Mouse (Mus musculus) splenic B cell, adult 2 months (primary cell): Measurements from ENCODE around the gene Tcf19.
"Not testable (repeated sequence)": the region's sequence is repeated elsewhere in the genome, so short reads cannot be mapped to it uniquely, and the experiment has no call there.

ENCODE experiments used
- DNase-seq: peaks from one replicate; pipeline ENCODE4 v3.0.0-alpha.2; 2011; ENCODE audit warnings: low read depth, low spot score
- H3K27me3 ChIP-seq: 2 replicates; pipeline ENCODE4 v1.6.1; 2012; ENCODE audit warnings: mild to moderate bottlenecking, low read length, moderate library complexity, mixed read lengths; ENCODE audit not compliant: control insufficient read depth, poor library complexity, insufficient read depth, severe bottlenecking
- H3K36me3 ChIP-seq: 2 replicates; pipeline ENCODE4 v1.6.1; 2012; ENCODE audit warnings: mild to moderate bottlenecking, low read length, moderate library complexity, mixed read lengths; ENCODE audit not compliant: control insufficient read depth, poor library complexity, insufficient read depth, severe bottlenecking

Tcf19 gene

DNA sequence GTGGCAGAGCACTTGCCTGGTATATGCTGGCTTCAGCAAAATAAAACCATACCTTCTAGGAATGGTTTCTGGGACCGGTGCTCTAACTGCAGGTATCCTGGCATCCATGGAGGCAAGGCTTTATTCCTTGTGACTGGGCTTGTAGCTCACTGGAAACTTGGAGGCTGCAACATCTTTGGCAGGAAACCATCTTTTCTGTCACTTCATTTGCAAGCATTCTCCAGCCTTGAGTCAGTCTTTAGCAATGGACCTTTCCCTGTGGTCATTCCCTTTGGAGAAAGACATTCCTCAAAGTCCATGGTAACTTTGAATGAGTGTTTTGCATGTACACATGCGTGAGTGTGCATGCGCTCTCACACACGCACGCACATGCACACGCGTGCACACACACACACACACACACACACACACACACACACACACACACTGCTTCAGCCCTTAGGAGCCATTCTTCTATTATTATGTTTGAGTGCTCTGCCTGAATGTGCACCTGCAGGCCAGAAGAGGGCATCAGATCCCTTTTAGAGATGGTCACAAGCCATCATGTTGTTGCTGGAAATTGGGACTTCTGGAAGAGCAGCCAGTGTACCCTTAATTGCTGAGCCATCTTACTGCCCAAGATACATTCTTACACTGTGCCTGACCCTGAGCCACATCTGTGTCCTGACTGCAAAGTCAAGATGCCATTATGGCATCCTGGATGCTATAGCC, 3.6 kb downstream of the Tcf19 start:
- H3K27me3 ChIP-seq: no peaks in the 10 kb centered on the region
- peak; percentile 32 for DNase-seq
- no peaks in the 10 kb centered on the region for H3K36me3 ChIP-seq

DNA sequence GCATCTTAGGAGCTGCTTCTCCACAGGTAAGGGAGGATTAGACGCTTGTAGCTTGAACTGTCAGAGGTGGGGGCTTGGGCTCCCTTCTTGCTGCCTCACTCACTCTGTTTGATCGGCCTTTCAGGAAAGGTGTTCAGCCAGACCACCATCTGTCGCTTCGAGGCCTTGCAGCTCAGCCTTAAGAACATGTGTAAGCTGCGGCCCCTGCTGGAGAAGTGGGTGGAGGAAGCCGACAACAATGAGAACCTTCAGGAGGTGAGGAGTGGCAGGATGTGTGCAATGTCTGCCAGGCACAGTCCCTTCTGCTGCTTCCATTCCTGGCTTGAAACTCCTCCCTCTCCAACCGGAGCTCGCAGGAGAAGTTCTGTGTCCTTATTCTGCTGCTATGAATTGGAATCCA, 7.3 kb downstream of the Tcf19 start:
- H3K27me3 ChIP-seq: no peaks in the 10 kb centered on the region
- peak; percentile 59 for DNase-seq
- H3K36me3 ChIP-seq: no peaks in the 10 kb centered on the region

DNA sequence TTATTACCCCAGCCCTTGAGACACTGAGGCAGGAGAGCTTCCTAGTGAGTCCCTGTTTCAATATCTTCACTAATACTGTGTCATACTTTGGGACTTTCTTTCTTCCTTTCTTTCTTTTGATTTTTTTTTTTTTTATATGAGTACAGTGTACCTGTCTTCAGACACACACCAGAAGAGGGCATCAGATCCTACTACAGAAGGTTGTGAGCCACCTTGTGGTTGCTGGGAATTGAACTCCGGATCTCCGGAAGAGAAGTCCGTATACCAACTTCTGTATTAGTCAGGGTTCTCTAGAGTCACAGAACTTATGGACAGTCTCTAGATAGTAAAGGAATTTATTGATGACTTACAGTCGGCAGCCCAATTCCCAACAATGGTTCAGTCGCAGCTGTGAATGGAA, 8.3 kb downstream of the Tcf19 start:
- not testable (repeated sequence) for DNase-seq, H3K36me3 ChIP-seq, H3K27me3 ChIP-seq

DNA sequence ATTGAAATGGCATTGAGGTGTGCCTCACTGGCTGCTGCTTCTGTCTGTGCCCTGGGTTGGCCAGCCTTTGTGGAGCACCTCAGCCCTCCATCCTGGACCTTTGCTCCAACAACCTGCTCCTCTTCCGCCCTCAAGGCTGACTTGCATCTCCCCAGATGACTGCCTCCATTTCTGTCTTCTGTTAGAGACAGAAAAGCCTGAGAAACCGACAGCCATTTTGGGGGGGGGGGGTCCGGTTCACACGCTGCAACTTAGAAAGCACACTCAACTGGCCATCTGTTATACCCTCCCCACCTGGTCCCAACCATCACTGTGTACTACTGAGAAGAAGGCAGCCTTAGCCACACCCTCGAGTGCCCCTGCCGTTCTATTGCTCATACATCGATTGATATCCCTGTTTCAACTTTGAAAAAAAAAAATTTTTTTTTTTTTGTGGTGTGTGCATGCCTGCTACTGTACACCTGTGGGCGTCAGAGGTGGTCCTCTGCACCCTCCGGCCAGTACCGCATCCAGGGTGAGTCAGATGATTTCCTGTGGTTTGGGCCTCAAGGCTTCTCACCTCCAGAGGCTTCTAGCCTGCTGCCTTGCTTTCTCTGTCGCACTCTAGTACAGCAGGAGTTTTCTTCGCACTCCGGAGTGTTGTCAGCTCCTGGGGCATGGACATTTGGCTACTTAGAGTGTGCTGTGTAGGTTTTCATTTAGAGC, 8.9 kb downstream of the Tcf19 start:
- no peak for DNase-seq
- Histone ChIP-seq H3K36me3 (no peaks in the 10 kb centered on the region), H3K27me3 (no peaks in the 10 kb centered on the region)

- Histone ChIP-seq H3K27me3 (no peaks in the 10 kb centered on the region), H3K36me3 (no peaks in the 10 kb centered on the region)
- no peak for DNase-seq
Observed at GRCm38 (mm10) chr17:35506881-35507280, 9.7 kb downstream of the Tcf19 start.

DNA sequence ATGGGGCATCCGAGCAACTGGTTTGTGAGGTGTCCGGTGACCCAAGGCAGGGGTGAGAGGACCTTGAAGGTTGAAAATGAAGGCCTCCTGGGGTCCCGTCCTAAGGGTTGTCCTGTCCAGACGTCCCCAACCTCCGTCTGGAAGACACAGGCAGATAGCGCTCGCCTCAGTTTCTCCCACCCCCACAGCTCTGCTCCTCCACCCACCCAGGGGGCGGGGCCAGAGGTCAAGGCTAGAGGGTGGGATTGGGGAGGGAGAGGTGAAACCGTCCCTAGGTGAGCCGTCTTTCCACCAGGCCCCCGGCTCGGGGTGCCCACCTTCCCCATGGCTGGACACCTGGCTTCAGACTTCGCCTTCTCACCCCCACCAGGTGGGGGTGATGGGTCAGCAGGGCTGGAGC, 10.8 kb downstream of the Tcf19 start, which contains the start of gene Pou5f1:
Gene Pou5f1 (plus strand): TSS at position 243 of the 400 bp plus-strand sequence.
- DNase-seq: no peak
- no peaks in the 10 kb centered on the region for H3K36me3 ChIP-seq
- H3K27me3 ChIP-seq: no peaks in the 10 kb centered on the region

DNA sequence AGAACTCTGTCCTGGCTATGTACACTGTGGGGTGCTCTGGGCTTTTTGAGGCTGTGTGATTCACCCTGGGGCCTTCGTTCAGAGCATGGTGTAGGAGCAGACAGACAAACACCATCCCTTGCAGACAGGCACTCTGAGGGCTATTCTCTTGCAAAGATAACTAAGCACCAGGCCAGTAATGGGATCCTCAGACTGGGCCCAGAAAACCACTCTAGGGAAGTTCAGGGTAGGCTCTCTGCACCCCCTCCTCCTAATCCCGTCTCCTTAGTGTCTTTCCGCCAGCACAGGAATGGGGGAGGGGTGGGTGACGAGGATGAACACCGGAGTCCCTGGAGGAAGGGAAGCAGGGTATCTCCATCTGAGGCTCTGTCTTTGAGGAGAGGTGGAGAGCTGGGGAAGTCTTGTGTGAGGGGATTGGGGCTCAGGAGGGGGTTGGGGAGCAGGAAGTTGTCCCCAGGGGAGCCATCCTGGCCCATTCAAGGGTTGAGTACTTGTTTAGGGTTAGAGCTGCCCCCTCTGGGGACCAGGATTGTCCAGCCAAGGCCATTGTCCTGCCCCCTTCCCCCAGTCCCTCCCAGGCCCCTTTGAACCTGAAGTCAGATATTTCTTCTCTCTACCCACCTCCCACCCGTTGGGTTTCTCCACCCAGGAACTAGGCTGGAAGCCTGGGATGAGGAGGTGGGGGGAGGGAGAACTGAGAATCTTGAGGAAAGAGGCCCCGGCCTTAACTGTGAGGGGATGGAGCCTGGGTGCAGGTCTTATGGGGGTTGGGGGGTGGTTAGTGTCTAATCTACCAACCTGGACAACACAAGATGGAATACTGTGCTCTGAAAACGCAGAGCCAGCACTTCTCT, 11.8 kb downstream of the Tcf19 start:
- Histone ChIP-seq H3K36me3 (no peaks in the 10 kb centered on the region), H3K27me3 (no peaks in the 10 kb centered on the region)
- no peak for DNase-seq

DNA sequence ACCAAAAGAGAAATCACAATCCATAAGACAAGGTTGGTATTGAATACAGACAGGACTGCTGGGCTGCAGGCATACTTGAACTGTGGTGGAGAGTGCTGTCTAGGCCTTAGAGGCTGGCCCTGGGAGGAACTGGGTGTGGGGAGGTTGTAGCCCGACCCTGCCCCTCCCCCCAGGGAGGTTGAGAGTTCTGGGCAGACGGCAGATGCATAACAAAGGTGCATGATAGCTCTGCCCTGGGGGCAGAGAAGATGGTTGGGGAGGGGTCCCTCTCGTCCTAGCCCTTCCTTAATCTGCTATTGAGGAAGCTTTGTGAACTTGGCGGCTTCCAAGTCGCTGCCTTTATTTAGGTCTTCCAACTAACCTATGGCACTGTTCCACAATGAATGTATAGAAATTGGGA, 12.8 kb downstream of the Tcf19 start:
- H3K36me3 ChIP-seq: no peaks in the 10 kb centered on the region
- no peaks in the 10 kb centered on the region for H3K27me3 ChIP-seq
- DNase-seq: no peak

GRCm38 (mm10) chr17:35502762-35503161, 13.9 kb downstream of the Tcf19 start:
- no peak for DNase-seq
- Histone ChIP-seq H3K27me3 (no peaks in the 10 kb centered on the region), H3K36me3 (no peaks in the 10 kb centered on the region)

DNA sequence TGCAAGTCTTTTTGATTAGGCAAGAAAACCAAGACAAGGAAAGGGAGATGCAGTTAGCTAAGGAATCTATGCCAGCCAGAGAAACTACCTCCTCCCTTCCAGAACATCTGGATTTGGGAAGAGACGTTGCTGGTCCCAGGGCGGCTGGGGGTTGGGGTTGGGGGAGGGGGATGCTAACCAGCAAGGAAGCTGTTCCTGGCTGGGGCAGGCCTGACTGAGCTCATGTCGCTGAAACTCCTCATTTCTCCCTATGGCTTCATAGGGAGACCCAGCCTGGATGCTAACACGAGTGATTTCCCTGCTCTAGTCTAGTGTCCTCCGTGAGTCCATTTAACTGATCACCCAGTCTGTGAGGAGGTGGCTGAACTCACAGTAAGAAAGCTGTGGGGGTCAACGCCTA, 14.4 kb downstream of the Tcf19 start:
- no peak for DNase-seq
- Histone ChIP-seq H3K27me3 (no peaks in the 10 kb centered on the region), H3K36me3 (no peaks in the 10 kb centered on the region)

- no peaks in the 10 kb centered on the region for H3K27me3 ChIP-seq
- no peaks in the 10 kb centered on the region for H3K36me3 ChIP-seq
- no peak for DNase-seq
Observed at GRCm38 (mm10) chr17:35497124-35497523, 19.5 kb downstream of the Tcf19 start.

DNA sequence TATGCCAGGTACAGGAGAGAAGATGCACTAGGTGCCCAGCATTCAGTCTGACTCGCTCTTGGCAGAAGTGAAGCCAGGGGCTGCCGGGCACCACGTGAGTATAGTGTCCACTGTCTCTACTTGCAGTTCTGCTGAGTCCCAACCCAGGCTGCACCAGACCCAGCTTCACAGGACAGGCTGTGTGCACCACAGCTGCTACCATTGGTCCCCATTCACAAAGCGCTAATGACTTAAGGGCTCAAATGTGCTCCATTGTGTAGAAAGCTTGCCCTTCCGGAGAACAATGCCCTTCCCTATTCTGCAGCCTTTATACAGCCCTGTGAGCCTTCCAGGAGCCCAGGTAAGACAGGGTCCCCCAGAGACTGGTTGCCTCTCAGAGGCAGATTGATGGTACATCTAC, 26.3 kb downstream of the Tcf19 start:
- DNase-seq: no peak
- H3K27me3 ChIP-seq: no peaks in the 10 kb centered on the region
- no peaks in the 10 kb centered on the region for H3K36me3 ChIP-seq

- Histone ChIP-seq H3K27me3 (no peaks in the 10 kb centered on the region; the same call in 1 of the 2 replicates), H3K36me3 (no peaks in the 10 kb centered on the region)
- no peak for DNase-seq
Observed at GRCm38 (mm10) chr17:35488041-35488440, 28.6 kb downstream of the Tcf19 start.

DNA sequence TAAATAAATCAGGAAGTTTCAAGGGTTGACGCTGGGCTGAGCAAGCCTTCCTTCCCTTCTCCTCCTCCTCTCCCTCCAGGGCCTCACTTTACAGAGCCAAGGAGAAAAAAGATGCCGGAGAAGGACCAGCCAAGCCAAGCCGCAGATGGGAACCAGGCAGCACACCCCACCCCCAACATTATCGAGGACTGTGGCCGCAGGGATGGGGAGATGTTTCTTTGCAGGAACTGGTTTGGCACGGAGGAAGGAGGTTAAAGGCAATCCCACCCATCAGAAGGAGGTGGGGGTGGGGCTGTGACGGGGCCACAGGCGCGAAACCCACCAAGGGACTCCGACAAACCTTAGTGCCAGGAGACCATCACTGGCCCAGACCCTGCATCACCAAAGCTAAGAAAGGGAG, 29.9 kb downstream of the Tcf19 start:
- no peaks in the 10 kb centered on the region for H3K36me3 ChIP-seq
- no peaks in the 10 kb centered on the region; the same call in 1 of the 2 replicates for H3K27me3 ChIP-seq
- no peak for DNase-seq

DNA sequence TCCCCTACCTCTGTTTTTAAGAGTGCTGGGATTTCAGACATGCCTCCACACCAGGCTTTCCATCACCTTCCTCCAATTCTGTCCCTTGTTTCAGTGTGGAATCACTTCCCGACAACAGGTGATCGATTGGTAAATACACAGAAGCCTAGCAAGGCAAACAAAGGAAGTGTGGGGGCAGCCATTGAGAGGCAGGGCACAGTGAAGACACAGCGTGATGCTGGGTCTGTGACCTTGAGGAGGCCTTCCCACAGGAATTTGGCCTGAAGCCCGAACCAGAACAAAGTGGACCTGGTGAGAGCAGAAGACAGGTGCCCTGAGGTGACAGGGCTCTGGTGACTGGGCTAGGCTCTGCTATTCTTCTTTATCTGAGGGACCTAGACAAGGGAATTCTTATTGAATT, 30.9 kb downstream of the Tcf19 start:
- no peak for DNase-seq
- no peaks in the 10 kb centered on the region; the same call in 1 of the 2 replicates for H3K27me3 ChIP-seq
- H3K36me3 ChIP-seq: no peaks in the 10 kb centered on the region
